Mouse (Mus musculus) cerebellum, adult 2 months (tissue): ENCODE measurements around the gene Gm2564. TPM values are rescaled to one million over a fixed set of nuclear protein-coding genes. Genes with fewer than 3 reads are reported as not detected.
"Not testable (repeated sequence)": the region's sequence is repeated elsewhere in the genome, so short reads cannot be mapped to it uniquely, and the experiment has no call there.

Source experiments
- DNase-seq, 2 experiments: peaks; one replicate each; pipeline ENCODE4 v3.0.0; 2021
- H3K27ac ChIP-seq: fragments of 200-500 bp; 2 replicates; pipeline ENCODE4 v1.5.1; 2012; ENCODE audit warnings: low read length, control low read depth, inconsistent platforms; ENCODE audit not compliant: insufficient read depth
- H3K27me3 ChIP-seq: fragments of 200-500 bp; 2 replicates; pipeline ENCODE4 v1.6.1; 2012; ENCODE audit warnings: inconsistent platforms, mild to moderate bottlenecking, low read length, moderate library complexity; ENCODE audit not compliant: control insufficient read depth, insufficient read depth
- H3K4me1 ChIP-seq: fragments of 200-500 bp; 2 replicates; pipeline ENCODE4 v1.6.1; 2011; ENCODE audit warnings: low read length; ENCODE audit not compliant: control insufficient read depth, insufficient read depth
- H3K4me3 ChIP-seq: fragments of 200-500 bp; replicated peaks from 2 replicates; pipeline ENCODE3; 2011; ENCODE audit warnings: mild to moderate bottlenecking, low read depth, low read length, control low read depth; ENCODE audit not compliant: insufficient read depth
- WGBS: fragments of 180-500 bp; shearing (Covaris S2); methylation state at CpG from one replicate; pipeline ENCODE4 v1.1.7; 2018; 5-methylcytosine and 5-hydroxymethylcytosine counted together
- polyA plus RNA-seq: library from polyadenylated mRNA; depleted of rRNA; stranded (reverse); fragments of >200 nt; gene quantifications from 2 replicates; pipeline ENCODE4 v1.2.3, GENCODE M21; 2012; rRNA removed

Gene Gm2564
- 0.89 and 1.2 TPM in 2 replicates for polyA plus RNA-seq

- not testable (repeated sequence) for H3K4me3 ChIP-seq, H3K27me3 ChIP-seq, DNase-seq, H3K4me1 ChIP-seq, H3K27ac ChIP-seq
- no CpG with 5 or more reads among the region's 8 CpGs for WGBS
Measured at GRCm38 (mm10) chr4:42629419-42629818, at the start of gene Gm2564. Gene Gm2564 (plus strand): TSS chr4:42629719.

GRCm38 (mm10) chr4:42611895-42612294 lies 17.6 kb upstream of the Gm2564 start, which contains the start of gene Gm10591:
Gene Gm10591 (plus strand): TSS chr4:42612195.
- DNase-seq, H3K27me3 ChIP-seq, H3K27ac ChIP-seq, H3K4me1 ChIP-seq, H3K4me3 ChIP-seq: not testable (repeated sequence)
- WGBS = no CpG with 5 or more reads among the region's 5 CpGs

GRCm38 (mm10) chr4:42654951-42655350 lies 25.4 kb downstream of the Gm2564 start, which contains the start of gene Ccl27b:
Gene Ccl27b (plus strand): TSS chr4:42655251.
- H3K27ac ChIP-seq, H3K27me3 ChIP-seq, DNase-seq, H3K4me1 ChIP-seq, H3K4me3 ChIP-seq: not testable (repeated sequence)
- WGBS = no CpG with 5 or more reads among the region's 9 CpGs

- H3K27me3 ChIP-seq, H3K4me3 ChIP-seq, H3K27ac ChIP-seq, H3K4me1 ChIP-seq, DNase-seq: not testable (repeated sequence)
- no CpG with 5 or more reads among the region's 3 CpGs for WGBS
Measured at GRCm38 (mm10) chr4:42661793-42662192, 32.3 kb downstream of the Gm2564 start, which contains the start of gene Il11ra2. Gene Il11ra2 (minus strand): TSS chr4:42661893.

- DNase-seq, H3K4me3 ChIP-seq, H3K4me1 ChIP-seq, H3K27me3 ChIP-seq, H3K27ac ChIP-seq: not testable (repeated sequence)
- no CpG with 5 or more reads among the region's 4 CpGs for WGBS
Measured at GRCm38 (mm10) chr4:42675415-42675814, 45.9 kb downstream of the Gm2564 start.

GRCm38 (mm10) chr4:42679365-42679764 lies 49.8 kb downstream of the Gm2564 start:
- not testable (repeated sequence) for DNase-seq, H3K27ac ChIP-seq, H3K4me3 ChIP-seq, H3K27me3 ChIP-seq, H3K4me1 ChIP-seq
- no CpG with 5 or more reads among the region's 7 CpGs for WGBS

- H3K4me1 ChIP-seq, H3K27me3 ChIP-seq, DNase-seq, H3K4me3 ChIP-seq, H3K27ac ChIP-seq: not testable (repeated sequence)
- no CpG with 5 or more reads among the region's 32 CpGs for whole genome bisulfite sequencing
Measured at GRCm38 (mm10) chr4:42680374-42681356, 51.1 kb downstream of the Gm2564 start.

Other genes with a start within 250 kb of the Gm2564 start
- not detected in 2 replicates for gene Gm21586, start 190.3 kb upstream of the Gm2564 start, polyA plus RNA-seq
- gene Gm2163, start 163.0 kb upstream of the Gm2564 start, polyA plus RNA-seq = 0.48 and 0.64 TPM in 2 replicates
- 0.35 and 0.69 TPM in 2 replicates for gene Fam205a2, start 101.5 kb upstream of the Gm2564 start, polyA plus RNA-seq
- not detected in 2 replicates for gene Gm10591, start 17.5 kb upstream of the Gm2564 start, polyA plus RNA-seq
- gene Ccl27b, start 25.5 kb downstream of the Gm2564 start, polyA plus RNA-seq = 0.82 TPM in 1 of 2 replicates, not detected in the other
- gene Il11ra2, start 32.2 kb downstream of the Gm2564 start, polyA plus RNA-seq = 0.14 TPM in 1 of 2 replicates, not detected in the other
- gene 4930578G10Rik, start 105.8 kb downstream of the Gm2564 start, polyA plus RNA-seq = 0.34 and 1.1 TPM in 2 replicates
- gene Ccl19, start 126.9 kb downstream of the Gm2564 start, polyA plus RNA-seq = 1.5 and 1.6 TPM in 2 replicates
- gene Ccl21a, start 144.3 kb downstream of the Gm2564 start, polyA plus RNA-seq = not detected in 2 replicates
- 0.35 and 0.59 TPM in 2 replicates for gene Fam205a1, start 224.2 kb downstream of the Gm2564 start, polyA plus RNA-seq
- 0.10 and 0.11 TPM in 2 replicates for gene Gm12394, start 227.1 kb downstream of the Gm2564 start, polyA plus RNA-seq
- 0.10 TPM in 1 of 2 replicates, not detected in the other for gene Fam205c, start 244.5 kb downstream of the Gm2564 start, polyA plus RNA-seq